Mouse (Mus musculus): ENCODE results near the gene Egfl8.

DNA sequence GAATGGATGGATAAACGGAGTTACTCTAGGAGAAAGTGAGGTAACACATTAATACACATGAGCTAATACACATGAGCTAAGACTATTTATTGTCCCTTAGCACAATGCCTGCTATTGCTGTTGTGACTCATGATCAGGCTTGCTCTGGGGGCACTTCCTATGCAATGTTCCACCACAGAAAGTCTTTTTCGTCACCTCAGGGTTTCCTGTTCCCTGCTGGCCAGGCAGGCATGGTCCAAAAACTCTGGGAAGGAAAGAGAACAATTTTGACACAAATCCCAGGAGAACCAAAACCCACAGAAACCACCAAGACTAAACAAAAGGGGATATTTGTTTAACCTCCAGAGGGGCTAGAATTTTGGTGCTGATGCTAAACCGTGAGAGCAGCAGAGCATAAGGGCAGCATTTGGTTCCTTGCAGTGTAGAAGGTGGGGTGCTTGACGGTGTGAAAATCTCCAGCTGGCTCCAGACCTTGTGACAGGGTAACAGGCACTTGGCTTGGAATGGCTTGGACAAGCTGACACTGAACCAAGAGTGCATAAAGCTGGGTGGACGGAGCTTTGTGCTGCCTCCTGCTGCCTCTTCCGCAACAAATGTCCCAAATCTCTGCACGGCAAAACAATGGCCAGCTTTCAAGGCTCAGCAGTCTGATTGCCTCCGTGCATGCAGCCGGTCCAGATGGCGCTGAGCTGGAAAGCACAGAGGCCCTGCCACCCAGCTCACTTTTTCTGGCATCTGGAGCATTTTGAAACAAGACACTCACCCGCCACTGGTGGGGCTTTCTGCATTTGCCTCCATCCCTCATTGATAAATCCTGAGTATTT is 25.2 kb upstream of the Egfl8 start:
- TF ChIP-seq CTCF (IDR thresholded peaks at IDR 0.05; ENCODE audit: low read depth): peak; percentile 62
- no peak for TF ChIP-seq EP300 (optimal IDR thresholded peaks at IDR 0.05)

Measured in stomach, postnatal 0 days (tissue).